Mouse (Mus musculus): Measurements from ENCODE around the gene Igfbp6.
"Not testable (repeated sequence)": the region's sequence is repeated elsewhere in the genome, so short reads cannot be mapped to it uniquely, and the experiment has no call there.

Igfbp6 gene

DNA sequence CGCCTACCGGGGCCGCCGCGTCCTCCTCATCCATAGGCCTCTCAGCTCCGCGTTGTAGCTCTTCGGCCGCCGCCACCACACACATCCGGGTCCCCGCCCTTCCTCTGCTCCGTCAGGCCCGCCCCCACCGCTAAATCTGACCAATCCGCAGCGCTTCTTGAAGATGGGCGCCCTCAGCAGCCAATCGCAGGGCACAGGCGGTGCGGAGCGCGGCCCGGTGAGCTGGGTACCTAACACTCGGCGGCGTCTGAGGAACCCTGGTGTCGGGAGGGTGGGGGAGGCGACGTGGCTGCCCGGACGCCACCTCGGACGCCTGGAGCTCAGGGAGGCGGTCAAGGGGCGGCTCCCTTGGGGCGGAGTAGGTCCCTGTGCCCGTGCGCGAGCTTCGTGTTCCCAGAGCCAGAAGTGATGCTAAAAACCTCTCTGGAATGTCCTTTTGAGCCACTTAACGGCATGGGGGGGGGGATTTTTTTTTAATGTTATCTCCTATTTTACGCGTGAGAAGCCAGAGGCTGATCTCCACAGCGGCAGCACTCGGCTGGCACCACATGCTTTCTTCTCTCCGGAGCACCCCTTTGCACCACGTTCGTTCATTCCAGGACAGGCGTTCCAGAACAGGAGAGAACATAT, 7.9 kb upstream of the Igfbp6 start, which contains the start of gene Spryd3:
Gene Spryd3 (minus strand): TSS at position 106 of the 630 bp plus-strand sequence.
- DNase-seq (ENCODE audit: low read depth, low spot score), result peak; percentile 99

DNA sequence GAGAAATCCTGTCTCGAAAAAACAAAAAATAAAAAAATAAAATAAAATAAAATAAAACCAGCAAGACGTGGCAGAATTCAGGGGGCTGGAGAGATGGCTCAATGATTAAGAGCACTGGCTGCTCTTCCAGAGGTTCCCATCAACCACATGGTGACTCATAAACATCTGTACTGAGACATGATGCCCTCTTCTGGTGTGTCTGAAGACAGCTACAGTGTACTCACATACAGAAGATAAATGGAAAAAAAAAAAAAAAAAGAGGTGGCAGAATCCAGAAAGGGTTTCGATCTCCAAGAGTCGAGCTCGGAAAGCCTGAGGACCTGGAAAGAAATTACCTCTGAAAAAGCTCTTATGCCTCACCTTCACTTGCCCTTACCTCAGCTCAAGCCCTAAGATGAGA, 3.0 kb upstream of the Igfbp6 start:
- DNase-seq (ENCODE audit: low read depth, low spot score), result no peak

DNA sequence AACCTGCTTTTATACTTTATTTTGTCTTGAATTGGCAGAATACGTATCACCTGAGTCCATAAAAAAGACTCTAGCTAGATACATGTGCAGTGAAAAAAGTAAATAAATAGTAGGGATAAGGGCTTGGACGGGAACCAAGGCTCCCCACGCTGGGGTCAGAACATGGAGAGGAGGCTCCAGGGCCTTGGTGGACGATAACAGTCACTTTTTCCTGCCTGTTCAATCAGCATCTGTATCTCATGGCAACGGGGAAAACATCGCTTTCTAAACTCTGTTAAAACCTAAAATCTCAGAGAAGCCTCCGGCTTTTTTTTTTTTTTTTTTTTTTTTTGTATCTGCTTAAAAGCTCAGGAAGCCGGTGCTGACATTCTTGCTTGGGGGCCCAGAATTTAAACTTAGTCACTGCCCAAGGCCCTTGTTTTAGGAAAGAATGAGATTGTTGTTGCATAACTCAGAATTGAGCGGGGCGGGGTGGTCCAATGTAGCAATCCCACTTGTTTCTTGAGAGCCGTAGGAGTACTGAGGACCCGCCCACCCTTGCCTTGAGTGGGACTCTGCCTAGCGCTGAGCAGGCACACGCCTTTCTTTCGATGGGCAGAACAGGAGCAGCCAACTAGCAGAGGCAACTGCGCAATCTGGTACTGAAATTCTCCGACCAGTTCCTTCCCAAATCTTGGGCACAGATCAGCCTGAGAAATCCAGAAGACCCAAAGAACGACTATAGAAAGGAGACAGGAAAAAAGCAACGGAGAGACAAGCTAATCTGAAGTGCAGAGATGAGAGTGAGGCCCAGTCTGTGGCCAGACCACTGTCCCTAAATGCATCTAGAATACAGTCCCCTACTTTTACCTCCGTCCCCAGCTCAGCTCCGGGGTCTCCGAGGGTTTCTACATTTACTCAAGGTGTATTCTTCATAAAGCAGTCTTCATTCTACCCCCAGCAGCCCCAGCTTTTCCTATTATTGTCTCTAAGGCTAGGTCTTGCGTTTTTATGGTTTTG, 949 bp upstream of the Igfbp6 start:
- peak; percentile 73 for DNase-seq (ENCODE audit: low read depth, low spot score)

DNA sequence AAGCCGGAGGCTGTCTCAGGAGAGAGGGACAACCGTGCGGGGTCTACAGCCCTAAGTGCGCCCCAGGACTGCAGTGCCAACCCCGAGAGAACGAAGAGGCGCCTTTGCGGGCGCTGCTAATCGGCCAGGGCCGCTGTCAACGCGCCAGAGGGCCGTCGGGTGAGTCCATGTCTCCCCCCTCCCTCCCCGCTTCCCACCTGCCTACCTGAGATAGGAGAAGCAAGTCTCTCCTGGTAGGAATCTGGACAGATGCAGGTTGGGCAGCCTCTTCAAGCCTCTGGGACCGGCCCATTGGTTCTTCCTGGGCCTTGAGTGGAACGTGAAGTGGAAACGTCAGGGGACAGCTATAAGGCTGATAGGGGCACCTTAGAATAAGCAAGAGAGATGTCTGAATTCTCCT, 564 bp downstream of the Igfbp6 start:
- no peak for DNase-seq (ENCODE audit: low read depth, low spot score)

DNA sequence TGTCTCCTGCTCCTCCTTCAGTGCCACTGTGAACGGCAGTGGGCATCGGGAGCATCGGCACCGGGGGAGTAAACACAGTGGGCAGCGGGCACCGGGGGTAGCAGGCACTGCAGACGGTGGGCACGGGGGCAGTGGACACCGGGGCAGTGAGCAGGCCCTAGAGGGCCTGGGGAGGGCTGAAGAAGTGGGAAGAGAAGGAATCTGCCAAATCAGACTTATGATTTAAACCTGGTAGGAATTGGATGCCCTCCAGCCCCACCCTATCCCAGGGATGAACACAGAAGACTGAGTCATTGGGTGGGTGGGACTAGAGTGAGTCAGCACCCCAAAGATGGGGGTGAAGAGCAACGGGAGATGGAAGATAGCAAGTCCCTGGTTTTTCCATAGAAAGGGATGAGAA, 1.2 kb downstream of the Igfbp6 start:
- DNase-seq (ENCODE audit: low read depth, low spot score), result peak; percentile 91

DNA sequence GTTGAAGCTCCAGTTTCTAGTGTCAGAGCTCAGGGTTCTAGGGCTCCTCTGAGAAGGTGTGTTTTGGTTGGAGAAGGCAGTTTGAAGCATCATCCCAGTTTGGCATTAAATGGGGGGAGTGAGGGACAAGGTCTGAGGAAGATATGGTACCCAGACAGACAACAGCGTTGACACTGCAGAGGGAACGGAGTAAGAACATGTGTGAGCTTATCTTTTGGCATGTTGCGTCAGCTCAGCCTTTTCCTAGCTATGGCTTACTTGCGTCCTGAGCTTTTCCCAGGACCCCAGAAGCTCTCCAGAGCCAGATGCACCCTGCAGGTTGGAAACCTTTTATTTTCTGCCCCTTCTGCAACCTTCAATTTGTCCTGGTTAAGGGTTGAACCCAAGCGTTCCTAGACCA, 1.9 kb downstream of the Igfbp6 start:
- DNase-seq (ENCODE audit: low read depth, low spot score), result no peak

DNA sequence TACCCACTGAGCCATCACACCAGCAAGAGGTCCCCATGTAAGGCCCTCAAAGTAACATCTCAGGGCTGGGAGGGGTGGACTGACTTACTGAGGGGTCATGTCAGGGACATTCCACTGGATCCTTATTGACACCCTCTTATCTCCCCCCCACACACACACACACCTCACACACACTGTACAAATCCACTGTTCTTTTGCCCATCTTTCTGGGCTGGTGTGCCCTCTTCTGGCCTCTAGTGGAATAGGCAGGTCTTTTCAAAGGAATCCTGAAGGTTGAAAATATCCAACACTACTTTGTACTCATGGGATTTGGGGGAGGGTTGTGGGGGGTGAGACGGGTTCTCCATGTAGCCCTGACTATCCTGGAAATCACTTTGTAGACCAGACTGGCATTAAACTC, 2.7 kb downstream of the Igfbp6 start:
- DNase-seq (ENCODE audit: low read depth, low spot score), result peak; percentile 71

DNA sequence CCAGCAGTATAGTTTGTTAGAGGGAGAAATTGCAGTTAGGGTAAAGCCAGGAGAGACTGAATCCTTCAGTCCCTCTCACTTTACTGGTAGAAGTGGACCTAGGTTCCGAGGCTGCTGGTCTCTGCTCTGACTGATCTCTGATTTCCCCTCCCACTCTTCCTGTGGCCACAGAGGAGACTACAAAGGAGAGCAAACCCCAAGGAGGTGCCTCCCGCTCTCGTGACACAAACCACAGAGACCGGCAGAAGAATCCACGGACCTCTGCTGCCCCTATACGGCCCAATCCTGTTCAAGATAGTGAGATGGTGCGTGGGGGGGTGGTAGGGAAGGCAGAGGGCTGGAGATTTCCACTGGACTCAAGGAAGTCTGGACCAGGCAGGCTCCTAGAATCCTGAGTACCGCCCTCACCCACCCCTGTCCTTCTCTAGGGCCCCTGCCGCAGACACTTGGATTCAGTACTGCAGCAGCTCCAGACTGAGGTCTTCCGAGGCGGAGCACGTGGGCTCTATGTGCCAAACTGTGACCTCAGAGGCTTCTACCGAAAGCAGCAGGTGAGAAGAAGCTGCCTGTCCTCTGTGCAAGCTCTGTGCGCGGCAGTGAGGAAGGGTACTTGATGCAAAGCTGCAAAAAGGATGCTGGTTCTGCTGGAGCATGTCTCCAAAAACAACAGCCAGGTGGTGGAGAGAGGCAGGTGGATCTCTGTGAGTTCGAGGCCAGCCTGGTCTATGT, 3.7 kb downstream of the Igfbp6 start:
- no peak for DNase-seq (ENCODE audit: low read depth, low spot score)

DNA sequence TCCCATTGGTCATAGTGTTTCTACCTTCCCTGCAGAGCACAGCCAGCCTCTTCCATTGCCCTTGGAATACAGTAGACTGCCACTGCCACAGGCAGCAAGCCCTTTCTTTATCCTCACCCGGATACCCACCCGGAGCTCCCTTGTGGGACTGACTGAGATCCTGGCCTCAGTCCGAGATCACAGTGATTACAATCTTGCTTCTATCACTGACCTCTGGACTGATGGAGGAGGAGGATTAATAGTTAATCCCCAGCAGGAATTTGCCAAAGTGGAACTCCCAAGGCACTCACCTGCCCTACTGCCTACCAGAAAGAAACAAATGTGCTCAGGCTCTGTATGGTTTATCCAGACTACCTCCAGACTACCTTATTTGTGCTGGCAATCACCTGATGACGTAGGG, 5.4 kb downstream of the Igfbp6 start:
- DNase-seq (ENCODE audit: low read depth, low spot score), result no peak

DNA sequence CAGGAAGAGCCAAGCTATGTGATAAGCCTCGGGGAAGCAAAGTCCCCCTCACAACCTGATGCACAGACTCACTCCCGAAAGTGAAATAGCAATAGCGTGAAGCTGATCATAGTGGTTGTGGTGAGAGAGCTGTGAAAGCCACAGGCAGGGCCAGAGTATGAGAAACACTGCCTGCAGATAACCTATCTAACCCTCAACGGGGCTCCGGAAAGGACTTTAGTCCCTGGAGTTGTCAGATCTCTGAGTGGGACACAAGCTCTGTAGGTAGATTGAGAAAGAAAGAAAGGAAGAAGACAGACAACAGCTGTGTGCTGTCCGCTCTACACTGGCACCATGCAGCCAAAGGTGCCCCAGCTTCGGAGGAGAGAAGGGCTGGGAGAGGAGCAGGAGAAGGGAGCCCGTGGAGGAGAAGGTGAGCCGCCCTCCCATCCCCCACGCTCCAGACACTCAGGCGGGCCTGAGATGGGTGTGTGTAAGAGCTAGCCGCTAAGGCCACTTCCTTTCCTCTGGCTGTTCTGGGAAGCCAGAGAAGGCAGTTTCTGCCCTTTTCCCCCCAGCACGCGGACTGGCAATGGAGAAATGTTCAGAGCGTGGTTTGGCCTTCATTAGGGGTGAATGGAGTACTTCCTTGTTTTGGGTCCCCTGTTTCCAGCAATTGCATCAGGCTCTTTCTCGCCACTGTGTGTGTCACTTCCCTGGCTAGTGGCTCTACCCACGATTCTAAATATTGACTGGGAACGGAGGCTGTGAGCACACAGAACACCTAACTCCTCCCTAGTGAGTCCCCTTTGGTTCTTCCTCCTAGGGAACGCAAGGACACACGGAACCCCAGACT, 6.4 kb downstream of the Igfbp6 start, which contains the start of gene Soat2:
Gene Soat2 (plus strand): TSS at position 226 of the 835 bp plus-strand sequence.
- peak; percentile 24 for DNase-seq (ENCODE audit: low read depth, low spot score)

DNA sequence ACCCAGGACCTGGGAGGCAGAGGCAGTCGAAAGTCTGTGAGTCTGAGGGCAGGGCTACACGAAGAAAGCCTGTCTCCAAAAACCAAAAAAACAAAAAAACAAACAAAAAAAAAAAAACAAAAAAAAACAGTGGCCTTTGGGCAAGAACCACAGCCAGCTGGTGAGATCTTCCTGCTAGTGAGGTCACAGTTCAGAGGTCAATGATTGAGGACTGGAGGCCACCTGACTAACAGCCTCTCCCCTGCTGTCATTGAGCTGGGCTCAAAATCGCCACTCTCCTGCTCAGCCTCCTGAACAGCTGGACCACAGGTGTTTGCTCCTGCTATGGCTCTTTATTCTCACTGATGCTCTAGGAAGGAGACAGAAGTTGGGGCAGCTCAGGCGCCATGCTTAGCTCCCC, 8.5 kb downstream of the Igfbp6 start:
- no peak for DNase-seq (ENCODE audit: low read depth, low spot score)

DNA sequence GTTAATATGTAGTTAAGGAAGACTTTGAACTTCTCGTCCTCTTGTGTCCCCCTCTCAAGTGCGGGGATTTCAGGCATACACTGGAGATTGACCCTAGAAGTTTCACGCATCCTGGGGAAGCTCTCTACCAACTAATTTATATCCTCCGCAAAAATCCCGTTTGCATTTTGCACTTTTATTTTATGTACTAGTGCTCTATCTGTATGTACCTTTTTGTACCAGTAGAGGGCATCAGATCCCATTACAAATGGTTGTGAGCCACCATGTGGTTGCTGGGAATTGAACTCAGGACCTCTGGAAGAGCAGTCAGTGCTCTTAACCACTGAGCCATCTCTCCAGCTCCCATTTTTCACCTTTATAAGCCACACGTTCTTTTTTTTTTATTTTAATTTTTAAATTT, 10.8 kb downstream of the Igfbp6 start:
- not testable (repeated sequence) for DNase-seq (ENCODE audit: low read depth, low spot score)

DNA sequence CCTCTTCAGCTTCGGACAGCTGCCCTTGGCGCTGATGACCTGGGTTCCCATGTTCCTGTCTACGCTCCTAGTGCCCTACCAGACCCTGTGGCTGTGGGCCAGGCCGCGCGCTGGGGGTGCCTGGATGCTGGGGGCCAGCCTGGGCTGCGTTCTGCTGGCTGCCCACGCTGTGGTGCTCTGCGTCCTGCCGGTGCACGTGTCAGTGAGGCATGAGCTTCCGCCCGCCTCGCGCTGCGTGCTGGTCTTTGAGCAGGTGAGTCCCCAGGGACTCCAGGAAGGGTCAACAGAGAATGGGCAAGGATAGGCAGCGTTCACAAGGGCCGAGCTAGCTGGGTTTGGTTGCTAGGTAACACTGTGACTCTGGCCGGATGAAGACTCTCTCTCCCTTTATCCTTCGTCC, 12.7 kb downstream of the Igfbp6 start:
- peak; percentile 25 for DNase-seq (ENCODE audit: low read depth, low spot score)

DNA sequence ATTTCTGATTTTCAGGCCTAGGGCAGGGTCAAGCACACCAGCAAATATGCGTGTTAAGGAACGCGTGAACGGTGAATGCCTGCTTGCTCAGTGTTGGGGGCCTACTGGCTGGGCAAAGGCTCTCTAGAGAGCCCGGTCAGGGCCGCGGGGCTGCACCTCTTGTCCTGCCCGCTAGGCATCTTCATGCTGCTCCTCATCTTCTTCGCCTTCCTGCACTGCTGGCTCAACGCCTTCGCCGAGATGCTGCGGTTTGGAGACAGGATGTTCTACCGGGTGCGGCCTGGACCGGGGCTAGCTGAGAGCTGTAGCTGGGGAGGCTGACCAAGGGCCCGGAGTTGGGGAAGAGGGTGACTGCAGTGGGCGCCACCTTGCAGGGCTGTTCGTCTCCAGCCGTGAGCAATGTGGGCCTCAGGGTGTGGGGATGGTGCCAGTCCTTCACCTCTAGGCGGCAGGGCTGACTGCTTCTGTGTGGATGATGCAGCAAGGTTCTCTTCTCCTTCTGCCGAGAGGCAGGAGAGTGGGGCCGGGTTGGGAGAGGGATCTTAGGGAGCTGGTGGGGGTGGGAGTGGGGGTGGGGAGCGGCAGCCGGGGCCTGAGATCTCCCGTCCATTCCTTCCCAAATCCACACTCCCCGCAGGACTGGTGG, 16.4 kb downstream of the Igfbp6 start:
- DNase-seq (ENCODE audit: low read depth, low spot score), result no peak

DNA sequence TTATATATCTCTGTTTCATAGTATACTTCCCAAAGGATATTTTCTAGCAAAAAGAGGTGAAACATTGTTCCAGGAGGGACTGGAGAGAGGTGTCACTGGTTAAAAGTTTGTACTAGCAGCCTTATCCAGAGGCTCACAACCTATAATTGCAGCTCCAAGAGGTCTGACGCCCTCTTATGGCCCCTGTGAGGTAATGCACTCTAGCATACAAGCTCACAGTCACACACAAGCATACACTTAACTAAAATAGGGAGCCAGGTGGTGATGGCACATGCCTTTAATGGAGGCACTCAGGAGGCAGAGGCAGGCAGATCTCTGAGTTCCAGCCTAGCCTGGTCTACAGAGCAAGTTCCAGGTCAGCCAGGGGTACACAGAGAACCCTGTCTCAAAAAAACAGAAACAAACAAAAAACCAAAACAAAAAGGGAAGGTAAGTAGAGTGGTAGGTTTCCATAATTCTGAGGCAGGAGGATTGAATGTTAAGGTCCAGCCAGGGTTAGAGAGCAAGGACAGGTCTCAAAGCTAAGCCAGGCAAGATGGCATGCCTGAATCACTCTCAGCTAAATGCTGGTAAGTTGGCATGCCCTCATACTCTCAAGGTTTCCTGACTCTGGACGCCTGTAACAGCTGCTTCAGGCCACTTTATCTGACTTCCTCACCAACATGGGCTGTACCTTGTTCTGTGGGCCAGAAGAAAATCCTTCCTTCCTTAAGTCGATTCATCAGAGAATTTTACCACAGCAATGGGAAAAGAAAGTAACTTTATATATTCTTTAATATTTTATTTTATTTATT, 19.9 kb downstream of the Igfbp6 start:
- DNase-seq (ENCODE audit: low read depth, low spot score), result no peak

DNA sequence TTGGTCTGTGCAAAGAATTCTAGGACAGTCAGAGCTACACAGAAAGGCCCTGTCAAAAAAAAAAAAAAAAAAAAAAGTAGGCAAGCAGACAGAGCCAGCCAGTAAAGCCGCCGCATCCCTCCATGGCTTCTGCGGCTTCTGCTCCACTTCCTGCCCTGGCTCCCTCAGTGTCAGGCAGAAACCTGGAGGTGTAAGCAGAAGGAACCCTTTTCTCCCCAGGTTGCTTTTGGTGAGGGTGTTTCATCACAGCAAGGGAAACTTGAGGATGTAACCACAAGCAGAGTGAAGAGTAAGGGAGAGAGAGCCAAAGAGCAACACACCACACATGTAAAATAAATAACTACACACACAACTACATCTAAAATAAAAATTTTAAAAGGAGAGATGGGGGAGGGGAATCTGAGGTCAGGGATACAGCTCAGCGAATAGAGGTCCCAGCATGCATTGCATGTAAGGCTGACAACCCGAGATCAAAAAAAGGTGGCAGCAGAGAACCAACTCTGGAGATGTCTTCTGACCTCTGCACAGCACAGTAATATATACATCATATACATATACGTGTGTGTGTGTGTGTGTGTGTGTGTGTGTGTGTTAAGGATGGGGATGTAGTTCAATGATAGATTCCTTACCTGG, 21.4 kb downstream of the Igfbp6 start:
- peak; percentile 8 for DNase-seq (ENCODE audit: low read depth, low spot score)

DNA sequence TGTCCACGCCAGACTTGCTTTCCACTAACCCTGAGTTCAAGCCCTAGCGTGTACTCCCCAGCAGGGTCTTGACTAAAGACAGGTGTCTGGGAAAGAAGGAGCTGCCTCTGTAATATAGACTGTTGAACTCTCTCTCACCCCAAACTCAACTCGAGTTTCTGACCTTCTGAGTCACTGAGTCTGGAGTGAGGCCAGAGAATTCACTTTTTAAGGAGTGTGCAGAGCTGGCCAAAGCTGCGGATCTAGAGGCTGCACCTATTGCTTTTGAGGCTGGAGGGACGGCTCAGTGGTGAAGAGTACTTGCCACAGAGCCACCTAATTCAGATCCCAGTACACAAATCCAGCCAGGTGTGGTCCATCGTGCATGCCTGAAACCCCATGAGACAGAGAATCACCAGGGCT, 23.5 kb downstream of the Igfbp6 start:
- no peak for DNase-seq (ENCODE audit: low read depth, low spot score)

DNA sequence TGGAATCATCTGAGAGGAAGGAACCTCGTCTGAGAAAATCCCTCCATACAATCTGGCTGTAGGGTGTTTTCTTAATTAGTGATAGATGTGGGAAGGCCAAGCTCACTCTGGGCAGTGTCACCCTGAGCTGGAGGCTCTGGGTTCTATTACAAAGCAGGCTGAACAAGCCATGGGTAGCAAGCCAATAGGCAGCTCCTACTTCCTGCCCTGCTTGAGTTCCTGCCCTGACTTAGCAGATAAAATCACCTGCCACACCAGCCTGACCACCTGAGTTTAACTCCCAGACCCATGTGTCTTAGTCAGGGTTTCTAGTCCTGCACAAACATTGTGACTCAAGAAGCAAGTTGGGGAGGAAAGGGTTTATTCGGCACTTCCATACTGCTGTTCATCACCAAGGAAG, 24.9 kb downstream of the Igfbp6 start:
- DNase-seq (ENCODE audit: low read depth, low spot score), result no peak

DNA sequence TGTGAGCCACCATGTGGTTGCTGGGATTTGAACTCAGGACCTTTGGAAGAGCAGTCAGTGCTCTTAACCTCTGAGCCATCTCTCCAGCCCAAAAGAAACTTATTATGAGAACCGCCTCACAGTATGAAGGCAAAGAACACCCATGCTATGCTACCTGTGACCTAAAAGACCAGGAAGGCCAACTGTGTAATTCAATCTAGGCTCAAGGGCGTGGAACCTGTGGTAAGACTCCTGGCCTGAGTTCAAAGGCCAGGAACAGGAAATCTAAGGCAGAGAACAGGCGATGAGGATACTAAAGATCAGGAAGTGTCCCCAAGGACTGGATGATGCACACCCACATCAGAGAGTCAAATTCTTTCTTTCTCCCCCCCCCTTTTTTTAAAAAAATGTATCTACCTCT, 29.4 kb downstream of the Igfbp6 start:
- DNase-seq (ENCODE audit: low read depth, low spot score), result no peak

All from brain, adult 2 months (tissue).